Mouse (Mus musculus): ENCODE results near the gene Nae1.
"Not testable (repeated sequence)": the region's sequence is repeated elsewhere in the genome, so short reads cannot be mapped to it uniquely, and the experiment has no call there.

Nae1 gene

DNA sequence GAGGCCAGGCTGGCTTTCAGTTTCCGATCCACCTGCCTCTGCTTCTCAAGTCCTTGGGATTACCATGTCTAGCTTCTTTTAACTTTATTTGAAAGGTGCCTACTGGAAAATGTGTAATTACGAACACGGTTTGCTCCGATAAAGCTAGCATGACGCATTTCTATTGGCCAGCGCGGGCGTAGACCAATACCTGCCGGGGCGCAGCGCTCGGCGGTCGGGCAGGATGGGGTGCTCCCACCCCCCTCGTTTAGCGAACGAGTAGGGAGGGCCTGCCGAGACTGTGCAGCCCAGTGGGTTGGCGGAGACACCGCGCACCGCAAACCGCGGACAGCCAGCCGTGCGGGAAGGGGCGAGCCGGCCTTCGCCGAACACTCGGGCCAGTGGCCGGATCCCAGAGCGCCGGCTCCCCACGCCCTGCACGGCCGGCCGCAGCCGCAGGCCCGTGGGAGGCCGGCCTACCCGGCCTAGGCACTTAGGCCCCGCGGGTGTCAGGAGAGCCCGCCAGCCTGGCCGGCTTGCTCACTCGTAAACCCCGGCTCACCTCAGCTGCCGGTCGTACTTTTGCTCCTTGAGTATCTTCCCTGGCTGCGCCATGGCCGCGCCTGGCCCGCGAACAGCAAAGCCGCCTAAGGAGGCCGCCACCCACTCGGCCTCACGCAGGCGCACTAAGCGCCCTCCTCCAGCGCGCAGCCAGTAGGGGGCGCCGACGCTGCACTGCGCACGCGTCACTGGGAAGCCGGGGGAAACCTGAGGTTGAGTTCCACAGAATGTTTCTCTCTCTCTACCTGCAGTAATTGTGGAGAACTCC lies at the start of gene Nae1, which contains the start of gene Car7:
Gene Nae1, minus strand, starts transcription at position 667 of the 808 bp plus-strand sequence.
Gene Car7, plus strand, starts transcription at position 719 of the 808 bp plus-strand sequence.
- peak; percentile 95 for DNase-seq (ENCODE audit: inconsistent ontology term)

- not testable (repeated sequence) for DNase-seq (ENCODE audit: inconsistent ontology term)
Measured at GRCm38 (mm10) chr8:104577606-104578005, 43.2 kb upstream of the Nae1 start.

- no peak for DNase-seq (ENCODE audit: inconsistent ontology term)
Measured at GRCm38 (mm10) chr8:104576820-104577219, 42.4 kb upstream of the Nae1 start.

- peak; percentile 76 for DNase-seq (ENCODE audit: inconsistent ontology term)
Measured at GRCm38 (mm10) chr8:104570436-104571343, 36.3 kb upstream of the Nae1 start.

DNA sequence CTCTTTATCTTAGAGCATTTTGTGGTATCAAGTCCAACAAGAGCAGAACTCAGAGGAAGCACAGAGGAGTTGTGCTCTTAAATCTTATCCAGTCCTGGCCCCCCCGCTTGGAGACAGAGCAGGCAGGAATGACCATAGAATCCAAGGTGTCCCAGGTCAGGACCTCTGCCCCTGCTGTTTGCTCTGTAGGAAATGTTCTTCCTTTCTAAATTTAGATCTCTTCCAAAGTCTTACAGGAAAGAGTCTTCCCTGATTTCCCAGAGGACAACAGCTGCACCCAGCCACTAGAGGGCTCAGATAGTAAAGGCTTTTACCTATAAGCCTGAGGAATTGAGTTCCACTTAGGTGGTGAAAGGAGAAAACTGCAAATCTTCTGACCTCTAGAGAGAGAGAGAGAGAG lies 35.1 kb upstream of the Nae1 start:
- no peak for DNase-seq (ENCODE audit: inconsistent ontology term)

GRCm38 (mm10) chr8:104565457-104565798 lies 31.0 kb upstream of the Nae1 start:
- DNase-seq (ENCODE audit: inconsistent ontology term) = no peak

DNA sequence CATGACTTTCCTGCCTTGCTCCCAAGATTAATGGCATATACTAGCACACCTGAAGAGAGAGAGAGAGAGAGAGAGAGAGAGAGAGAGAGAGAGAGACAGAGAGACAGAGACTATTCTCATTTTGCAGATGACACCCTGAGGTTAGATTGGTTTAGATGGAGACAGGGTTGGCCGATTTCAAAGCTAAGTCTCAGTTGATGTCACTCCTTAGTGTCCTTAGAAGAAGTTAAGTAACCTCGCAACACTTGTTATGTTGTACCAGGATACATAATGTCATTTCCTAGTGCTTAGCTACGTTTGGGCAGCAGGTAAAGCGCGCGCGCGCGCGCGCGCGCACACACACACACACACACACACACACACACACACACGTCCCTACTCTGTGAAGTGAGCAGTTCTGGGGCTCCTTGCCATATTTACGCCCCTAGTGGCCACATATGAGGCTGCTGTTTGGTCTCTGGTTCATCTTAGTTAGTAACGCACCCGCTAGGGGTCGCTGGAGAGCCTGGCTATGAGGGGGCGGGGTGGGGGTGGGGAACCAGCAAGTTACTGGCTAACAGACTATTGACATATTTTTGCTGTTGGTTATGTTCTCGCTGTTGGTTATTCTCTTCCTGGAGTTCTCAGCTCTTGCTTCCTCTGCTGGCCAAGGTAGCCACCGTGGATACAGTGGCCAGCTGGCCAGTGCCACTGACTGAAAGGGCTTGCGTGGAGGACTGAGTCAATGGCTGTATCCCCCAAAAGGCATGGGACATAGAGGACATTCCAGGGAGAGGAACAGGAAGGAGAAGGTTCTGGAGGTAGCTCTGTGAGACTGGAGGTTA lies 30.4 kb upstream of the Nae1 start:
- peak; percentile 85 for DNase-seq (ENCODE audit: inconsistent ontology term)

GRCm38 (mm10) chr8:104560731-104561130 lies 26.3 kb upstream of the Nae1 start:
- DNase-seq (ENCODE audit: inconsistent ontology term) = no peak

DNA sequence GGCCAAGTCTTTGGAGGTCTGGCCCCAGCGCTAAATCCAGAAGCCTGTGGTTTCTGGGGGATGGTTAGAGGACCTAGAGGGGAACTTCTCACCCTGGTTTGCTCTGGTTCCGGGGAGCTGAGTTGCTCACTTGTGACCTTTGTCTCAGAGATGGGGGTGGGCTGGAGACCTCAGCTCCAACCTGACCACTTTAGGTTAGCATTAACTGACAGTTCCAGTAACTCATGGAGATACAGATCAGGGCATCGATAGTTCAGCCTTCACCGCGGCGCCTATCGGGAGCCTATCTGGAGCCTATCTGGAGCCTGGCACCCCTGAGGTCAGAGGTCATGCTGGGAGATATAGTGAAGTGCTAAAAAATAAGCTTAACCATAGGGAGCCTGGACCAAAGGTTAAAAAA lies 22.8 kb upstream of the Nae1 start:
- no peak for DNase-seq (ENCODE audit: inconsistent ontology term)

DNA sequence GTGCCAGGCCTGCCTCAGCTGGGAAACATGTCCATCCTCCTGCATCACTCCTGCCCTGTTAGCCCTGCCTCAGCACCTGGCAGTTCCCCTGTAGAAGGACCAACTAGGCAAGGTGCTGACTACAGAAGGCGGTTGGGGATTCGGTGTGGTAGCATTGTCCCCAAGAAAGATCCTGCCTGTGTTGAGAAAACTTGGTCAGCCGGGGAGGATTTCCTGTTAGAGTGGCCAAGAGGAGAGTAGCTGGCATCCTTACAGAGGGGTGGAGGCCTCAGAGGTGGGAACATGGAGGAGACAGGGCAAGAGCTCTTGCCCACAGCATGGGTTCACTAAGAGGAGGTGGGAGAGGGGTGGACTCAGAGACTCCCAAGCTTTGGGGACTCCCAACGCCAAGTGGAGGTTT lies 20.8 kb upstream of the Nae1 start:
- no peak for DNase-seq (ENCODE audit: inconsistent ontology term)

GRCm38 (mm10) chr8:104543440-104544045 lies 9.1 kb upstream of the Nae1 start:
- no peak for DNase-seq (ENCODE audit: inconsistent ontology term)

DNA sequence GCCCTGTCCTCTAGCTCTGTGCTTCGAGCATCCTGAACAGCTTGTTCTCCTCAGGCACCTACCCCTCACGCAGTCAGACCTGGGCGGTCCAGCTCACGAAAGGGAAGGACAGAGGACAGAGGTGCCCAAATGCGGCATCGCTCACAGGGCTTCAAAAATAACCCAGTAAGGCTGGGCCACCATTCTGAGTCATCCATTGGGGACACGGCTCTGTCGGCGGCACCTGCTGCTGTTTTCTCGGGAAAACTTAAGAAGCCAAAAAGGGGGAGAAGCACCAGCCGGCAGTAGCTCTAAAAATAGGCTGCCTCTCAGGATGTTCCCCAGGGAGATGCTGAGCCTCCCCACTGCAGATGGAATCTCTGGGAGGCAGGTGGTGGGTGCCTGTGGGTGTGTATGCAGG lies 7.7 kb upstream of the Nae1 start:
- no peak for DNase-seq (ENCODE audit: inconsistent ontology term)

DNA sequence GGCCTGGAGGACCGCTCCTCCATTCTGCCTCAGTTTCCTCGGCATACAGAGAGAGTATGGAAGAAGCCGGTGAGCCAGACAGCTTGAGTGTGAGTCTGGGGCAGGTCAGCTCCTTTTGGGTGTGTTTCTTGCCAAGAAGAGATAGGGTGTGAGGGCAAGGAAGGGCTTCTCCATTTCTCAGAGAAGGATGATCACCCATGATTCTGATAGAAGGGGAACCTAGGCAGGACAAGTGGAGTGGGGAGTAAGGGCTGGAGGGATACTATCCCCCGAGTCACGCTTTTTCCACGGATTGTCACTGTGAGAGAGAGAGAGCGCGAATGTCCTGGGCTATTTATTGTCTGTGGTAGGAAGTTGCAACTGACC lies 7.1 kb upstream of the Nae1 start:
- DNase-seq (ENCODE audit: inconsistent ontology term) = no peak

DNA sequence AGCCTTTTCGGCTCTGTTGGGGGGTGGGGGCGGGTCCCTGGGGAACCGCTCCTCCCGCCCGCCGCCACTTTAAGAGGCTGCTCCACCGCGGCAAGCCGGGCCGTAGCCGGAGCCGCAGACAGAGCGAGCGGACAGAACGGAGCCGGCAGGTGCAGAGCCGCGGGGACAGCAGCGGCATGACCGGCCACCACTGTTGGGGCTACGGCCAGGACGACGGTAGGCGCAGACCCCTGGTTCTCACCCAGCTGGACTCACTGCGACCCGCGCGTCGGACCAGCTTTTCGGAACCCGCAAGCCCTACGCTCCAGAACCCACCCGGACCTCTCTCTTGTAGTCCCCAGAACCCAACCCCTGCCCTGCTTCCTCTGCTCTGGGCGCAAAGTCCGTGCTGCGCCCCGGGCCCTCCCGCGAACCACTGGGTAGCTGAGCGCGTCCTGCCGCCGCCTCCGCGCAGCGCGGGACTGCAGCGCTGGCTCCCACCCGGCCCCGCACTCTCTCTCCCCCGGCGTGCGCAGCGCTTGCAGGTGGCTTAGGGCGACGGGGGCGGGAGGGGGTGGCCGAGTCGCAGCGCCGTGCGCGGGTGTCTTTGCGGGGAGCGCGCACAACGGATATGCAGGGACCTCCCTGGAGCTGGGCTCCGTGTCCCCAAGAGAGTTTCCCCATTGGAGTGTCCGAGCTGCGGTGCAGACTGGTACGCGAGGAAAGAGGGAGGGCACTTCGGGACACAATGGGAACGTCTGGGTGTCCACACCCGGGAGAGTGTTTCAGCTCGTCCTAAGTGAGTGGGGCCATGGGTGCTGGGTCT lies 6.5 kb upstream of the Nae1 start:
- peak; percentile 42 for DNase-seq (ENCODE audit: inconsistent ontology term)

GRCm38 (mm10) chr8:104540238-104540637 lies 5.8 kb upstream of the Nae1 start:
- DNase-seq (ENCODE audit: inconsistent ontology term) = no peak

DNA sequence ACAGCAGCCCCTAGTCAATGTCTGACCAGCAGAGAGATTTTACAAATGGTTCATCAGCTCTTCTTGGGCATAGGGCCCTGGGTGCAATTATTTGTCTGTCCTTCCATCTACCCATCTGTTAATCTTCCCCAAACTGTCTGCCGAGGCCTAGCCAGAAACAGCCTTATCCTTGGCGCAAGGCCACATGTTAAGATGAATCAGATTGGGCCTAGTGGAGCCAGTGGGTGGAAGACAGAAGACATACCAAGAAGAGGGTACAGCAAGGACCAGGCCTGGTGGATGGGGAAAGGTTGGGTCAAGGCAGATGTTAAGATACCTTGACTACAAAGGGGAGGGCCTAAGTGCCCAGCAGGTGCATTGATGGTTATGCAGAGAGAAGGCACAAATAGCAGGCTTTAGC lies 5.1 kb upstream of the Nae1 start:
- peak; percentile 6 for DNase-seq (ENCODE audit: inconsistent ontology term)

DNA sequence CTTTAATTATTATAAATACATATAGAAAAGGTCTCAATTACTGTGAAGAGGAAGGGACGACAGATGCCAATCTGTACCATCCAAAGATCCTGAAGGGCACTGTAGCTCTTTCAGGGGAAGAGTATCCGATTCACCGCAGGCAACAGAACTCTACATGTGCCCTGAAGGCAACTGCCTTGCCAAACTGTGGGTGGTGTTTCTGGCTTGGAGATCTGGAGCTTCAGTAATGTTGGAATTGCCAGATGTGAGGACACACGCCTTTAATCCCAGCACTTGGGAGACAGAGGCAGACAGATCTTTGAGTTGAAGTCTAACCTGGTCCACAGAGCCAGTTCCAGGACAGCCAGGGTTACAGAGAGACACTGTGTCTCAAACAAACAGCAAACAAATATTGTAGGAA lies 4.5 kb upstream of the Nae1 start:
- no peak for DNase-seq (ENCODE audit: inconsistent ontology term)

DNA sequence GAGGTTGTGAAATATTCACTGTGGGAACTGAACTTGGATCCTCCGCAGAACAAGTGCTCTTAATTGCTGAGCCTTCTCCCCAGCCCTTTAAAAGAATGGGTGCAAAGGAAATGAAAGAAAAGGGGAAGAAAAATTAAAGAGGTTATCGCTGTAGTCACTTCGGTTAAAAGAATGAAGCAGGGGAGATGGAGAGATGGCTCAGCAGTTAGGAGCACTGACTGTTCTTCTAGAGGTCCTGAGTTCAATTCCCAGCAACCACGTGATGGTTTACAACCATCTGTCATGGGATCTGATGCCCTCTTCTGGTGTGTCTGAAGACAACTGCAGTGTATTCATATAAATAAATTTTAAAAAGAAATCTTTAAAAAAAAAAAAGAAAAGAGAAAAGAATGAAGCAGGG lies 1.6 kb upstream of the Nae1 start:
- DNase-seq (ENCODE audit: inconsistent ontology term) = no peak

DNA sequence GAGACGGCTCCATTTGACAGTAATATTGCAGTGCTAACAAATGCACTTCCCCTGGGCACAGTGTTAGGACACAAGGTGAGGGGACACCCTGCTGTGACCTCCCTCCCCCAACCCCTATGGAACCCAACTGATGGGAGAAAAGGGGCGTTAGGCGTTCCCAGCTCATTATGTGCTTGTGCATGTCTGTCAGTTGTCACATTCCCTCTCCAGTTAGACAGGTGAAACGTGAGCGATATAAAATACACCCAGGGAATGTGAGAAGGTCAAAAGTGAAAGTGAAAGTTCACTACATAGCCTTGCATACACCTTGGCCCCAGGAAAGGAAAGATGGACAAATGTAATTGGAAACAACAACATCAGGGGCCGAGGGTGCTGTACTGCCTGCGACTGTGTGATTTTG lies 941 bp upstream of the Nae1 start:
- DNase-seq (ENCODE audit: inconsistent ontology term) = peak; percentile 16

DNA sequence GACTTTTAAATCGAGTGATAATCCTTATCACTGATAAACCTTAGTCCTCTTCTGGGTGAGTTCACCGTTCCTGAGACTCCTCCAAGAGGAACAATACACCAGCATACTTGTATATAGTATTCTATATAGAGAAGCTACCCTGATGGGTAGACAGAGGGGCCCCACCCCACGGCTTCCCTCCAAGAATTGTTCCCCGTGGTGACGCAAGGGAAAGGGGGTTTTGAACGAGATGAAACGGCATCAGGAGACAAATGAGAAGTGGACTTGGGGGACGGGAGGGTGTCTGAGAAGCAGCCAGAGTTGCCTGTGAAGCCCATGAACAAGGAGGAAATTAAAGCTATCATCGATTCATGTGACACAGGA lies 323 bp upstream of the Nae1 start:
- DNase-seq (ENCODE audit: inconsistent ontology term) = no peak

DNA sequence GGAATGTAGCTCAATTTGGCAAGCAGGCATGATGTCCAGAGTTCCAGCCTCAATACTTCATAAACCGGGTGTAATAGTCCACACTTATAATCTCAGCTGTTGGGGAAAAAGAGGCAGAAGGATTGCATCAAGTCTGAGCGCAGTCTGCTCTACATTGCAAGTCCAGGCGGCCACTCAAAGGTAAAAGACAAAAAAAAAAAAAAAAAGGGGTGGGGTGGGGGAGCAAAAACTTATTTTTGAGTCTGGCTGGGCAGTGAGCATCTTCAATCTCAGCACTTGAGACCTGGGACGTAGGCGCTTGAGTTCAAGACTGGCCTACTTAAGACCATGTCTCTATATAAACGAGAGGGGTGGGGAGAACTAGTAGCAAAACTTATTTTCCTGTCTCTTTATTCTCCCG lies 886 bp downstream of the Nae1 start:
- DNase-seq (ENCODE audit: inconsistent ontology term) = no peak

Measured in Muller cell, postnatal 12 days (primary cell).